Mouse (Mus musculus): ENCODE measurements at regions not wholly inside any gene's neighbourhood (a gene's known extent, or its start where the extent isn't known, plus 50 kb on each side); places are given as distances from the start of the nearest gene placed in this dataset.

DNA sequence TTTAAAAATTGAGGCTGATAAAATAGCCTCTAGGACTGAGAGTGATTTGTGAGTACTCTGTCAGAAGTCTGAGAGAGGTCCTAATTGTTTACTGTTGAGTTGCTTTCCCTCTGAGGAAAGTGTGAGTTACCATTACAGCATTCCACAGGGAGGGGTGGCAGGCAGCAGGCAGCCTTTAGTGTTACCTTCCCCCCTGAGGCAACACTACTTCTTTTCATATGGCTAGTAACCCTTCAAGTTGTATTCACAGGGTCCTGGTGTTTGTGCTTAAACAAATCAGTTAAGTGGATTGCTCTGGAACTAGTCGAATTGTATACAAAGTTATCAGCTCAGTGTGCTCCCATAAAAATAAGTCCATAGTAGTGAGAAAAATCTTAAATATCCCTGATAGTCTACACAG lies 2845.7 kb upstream of the Gm7489 start:
- H3K4me3 ChIP-seq (ENCODE audit: insufficient read depth, low read depth, low read length) = no peak overlapping the region
- H3K4me1 ChIP-seq (ENCODE audit: control insufficient read depth, insufficient read depth, insufficient read length, low read length) = no peaks in the 10 kb centered on the region
- H3K27ac ChIP-seq (replicated peaks; ENCODE audit: low read depth, low read length) = no peak overlapping the region

- H3K27ac ChIP-seq (replicated peaks; ENCODE audit: low read depth, low read length) = no peak overlapping the region
- H3K4me3 ChIP-seq (ENCODE audit: insufficient read depth, low read depth, low read length) = no peak overlapping the region
- no peaks in the 10 kb centered on the region for H3K4me1 ChIP-seq (ENCODE audit: control insufficient read depth, insufficient read depth, insufficient read length, low read length)
Measured at GRCm38 (mm10) chr15:51070538-51070937, 2814.2 kb upstream of the Gm7489 start.

- Histone ChIP-seq H3K4me3 (ENCODE audit: insufficient read depth, low read depth, low read length) (no peak overlapping the region), H3K4me1 (ENCODE audit: control insufficient read depth, insufficient read depth, insufficient read length, low read length) (no peaks in the 10 kb centered on the region), H3K27ac (replicated peaks; ENCODE audit: low read depth, low read length) (no peak overlapping the region)
Measured at GRCm38 (mm10) chr15:51071132-51071656, 2813.5 kb upstream of the Gm7489 start.

DNA sequence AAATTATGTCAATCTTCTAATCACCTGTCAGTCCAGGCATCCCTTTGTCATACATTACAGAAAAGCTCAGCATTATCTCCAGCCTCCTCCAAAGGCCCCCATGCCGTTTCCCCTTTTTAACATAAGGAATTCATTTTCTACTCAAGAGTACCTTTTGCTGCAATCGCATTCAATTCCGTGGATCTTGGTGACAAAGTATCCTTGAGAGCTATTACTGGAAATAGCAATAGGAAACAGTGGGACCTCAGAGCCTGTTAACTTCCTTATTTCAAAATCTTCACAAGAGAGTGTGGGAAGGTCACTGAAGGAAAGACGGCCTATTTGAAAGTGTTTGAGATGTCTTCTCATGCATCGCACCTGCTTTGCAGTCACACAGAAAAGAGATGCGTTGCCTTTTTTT lies 2811.0 kb upstream of the Gm7489 start:
- Histone ChIP-seq H3K4me3 (ENCODE audit: insufficient read depth, low read depth, low read length) (no peak overlapping the region), H3K4me1 (ENCODE audit: control insufficient read depth, insufficient read depth, insufficient read length, low read length) (no peaks in the 10 kb centered on the region), H3K27ac (replicated peaks; ENCODE audit: low read depth, low read length) (no peak overlapping the region)

- no peaks in the 10 kb centered on the region for H3K4me1 ChIP-seq (ENCODE audit: control insufficient read depth, insufficient read depth, insufficient read length, low read length)
- no peak overlapping the region for H3K4me3 ChIP-seq (ENCODE audit: insufficient read depth, low read depth, low read length)
- no peak overlapping the region for H3K27ac ChIP-seq (replicated peaks; ENCODE audit: low read depth, low read length)
Measured at GRCm38 (mm10) chr15:51074196-51074595, 2810.5 kb upstream of the Gm7489 start.

- Histone ChIP-seq H3K4me3 (ENCODE audit: insufficient read depth, low read depth, low read length) (no peak overlapping the region), H3K27ac (replicated peaks; ENCODE audit: low read depth, low read length) (no peak overlapping the region), H3K4me1 (ENCODE audit: control insufficient read depth, insufficient read depth, insufficient read length, low read length) (no peaks in the 10 kb centered on the region; the same call in 1 of the 2 replicates)
Measured at GRCm38 (mm10) chr15:51083677-51084322, 2800.9 kb upstream of the Gm7489 start.

- Histone ChIP-seq H3K4me1 (ENCODE audit: control insufficient read depth, insufficient read depth, insufficient read length, low read length) (no peaks in the 10 kb centered on the region), H3K4me3 (ENCODE audit: insufficient read depth, low read depth, low read length) (no peak overlapping the region), H3K27ac (replicated peaks; ENCODE audit: low read depth, low read length) (no peak overlapping the region)
Measured at GRCm38 (mm10) chr15:51092936-51093335, 2791.8 kb upstream of the Gm7489 start.

GRCm38 (mm10) chr15:51103948-51104347 lies 2780.8 kb upstream of the Gm7489 start:
- no peak overlapping the region for H3K27ac ChIP-seq (replicated peaks; ENCODE audit: low read depth, low read length)
- no peak overlapping the region for H3K4me3 ChIP-seq (ENCODE audit: insufficient read depth, low read depth, low read length)
- no peaks in the 10 kb centered on the region for H3K4me1 ChIP-seq (ENCODE audit: control insufficient read depth, insufficient read depth, insufficient read length, low read length)

DNA sequence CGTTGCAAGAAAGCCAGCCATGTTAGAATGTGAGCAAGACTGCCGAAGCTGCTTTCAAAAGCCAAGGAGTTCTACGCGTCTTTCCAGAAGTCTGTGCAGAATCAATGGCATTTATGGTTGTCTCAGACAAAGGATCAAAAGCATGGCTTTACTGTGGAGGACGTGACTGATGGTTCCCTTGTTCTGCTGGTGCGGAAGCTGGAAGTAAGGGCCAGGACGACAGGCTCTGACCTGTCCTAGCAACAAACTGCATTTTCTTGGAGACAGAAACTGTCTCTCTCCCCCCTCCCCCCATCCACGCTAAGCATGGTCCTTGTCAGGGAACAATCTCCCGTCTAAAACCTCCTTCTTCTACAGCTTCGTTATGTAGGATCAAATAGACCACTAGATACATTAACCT lies 2780.3 kb upstream of the Gm7489 start:
- Histone ChIP-seq H3K4me3 (ENCODE audit: insufficient read depth, low read depth, low read length) (no peak overlapping the region), H3K4me1 (ENCODE audit: control insufficient read depth, insufficient read depth, insufficient read length, low read length) (no peaks in the 10 kb centered on the region), H3K27ac (replicated peaks; ENCODE audit: low read depth, low read length) (no peak overlapping the region)

GRCm38 (mm10) chr15:51104796-51105195 lies 2779.9 kb upstream of the Gm7489 start:
- H3K4me3 ChIP-seq (ENCODE audit: insufficient read depth, low read depth, low read length) = no peak overlapping the region
- H3K27ac ChIP-seq (replicated peaks; ENCODE audit: low read depth, low read length) = no peak overlapping the region
- no peaks in the 10 kb centered on the region for H3K4me1 ChIP-seq (ENCODE audit: control insufficient read depth, insufficient read depth, insufficient read length, low read length)

GRCm38 (mm10) chr15:51105359-51106008 lies 2779.2 kb upstream of the Gm7489 start:
- no peaks in the 10 kb centered on the region for H3K4me1 ChIP-seq (ENCODE audit: control insufficient read depth, insufficient read depth, insufficient read length, low read length)
- H3K27ac ChIP-seq (replicated peaks; ENCODE audit: low read depth, low read length) = no peak overlapping the region
- H3K4me3 ChIP-seq (ENCODE audit: insufficient read depth, low read depth, low read length) = no peak overlapping the region

GRCm38 (mm10) chr15:51110186-51110585 lies 2774.5 kb upstream of the Gm7489 start:
- no peak overlapping the region for H3K4me3 ChIP-seq (ENCODE audit: insufficient read depth, low read depth, low read length)
- 0 out of 2 replicates have a peak overlapping the region, but pooled peaks have one; percentile 5 for H3K27ac ChIP-seq (replicated peaks; ENCODE audit: low read depth, low read length)

DNA sequence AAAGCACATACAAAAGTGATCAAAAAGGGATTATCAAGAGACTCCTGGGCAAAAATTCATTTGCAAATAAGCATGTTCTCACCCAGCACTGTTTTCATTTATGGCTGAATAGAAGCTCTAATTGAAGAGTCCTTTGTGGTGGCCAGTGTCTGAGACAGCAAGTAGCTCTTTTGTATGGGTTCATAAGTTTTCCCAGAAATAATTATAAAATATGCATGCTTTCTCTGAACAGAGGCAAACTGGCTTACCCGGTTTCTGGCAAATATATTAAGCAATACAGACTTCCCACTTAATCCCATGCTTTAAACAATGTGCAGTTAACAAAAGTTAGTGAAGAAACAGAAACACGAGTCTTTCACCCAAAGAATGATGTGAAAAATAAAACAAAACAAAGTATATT lies 2758.8 kb upstream of the Gm7489 start:
- no peak overlapping the region for H3K4me3 ChIP-seq (ENCODE audit: insufficient read depth, low read depth, low read length)
- no peaks in the 10 kb centered on the region for H3K4me1 ChIP-seq (ENCODE audit: control insufficient read depth, insufficient read depth, insufficient read length, low read length)
- H3K27ac ChIP-seq (replicated peaks; ENCODE audit: low read depth, low read length) = no peak overlapping the region

More at GRCm38 (mm10) chr15:51110186-51110585, 2774.5 kb upstream of the Gm7489 start:
- no peaks in the 10 kb centered on the region for H3K4me1 ChIP-seq (ENCODE audit: control insufficient read depth, insufficient read depth, insufficient read length, low read length)

DNA sequence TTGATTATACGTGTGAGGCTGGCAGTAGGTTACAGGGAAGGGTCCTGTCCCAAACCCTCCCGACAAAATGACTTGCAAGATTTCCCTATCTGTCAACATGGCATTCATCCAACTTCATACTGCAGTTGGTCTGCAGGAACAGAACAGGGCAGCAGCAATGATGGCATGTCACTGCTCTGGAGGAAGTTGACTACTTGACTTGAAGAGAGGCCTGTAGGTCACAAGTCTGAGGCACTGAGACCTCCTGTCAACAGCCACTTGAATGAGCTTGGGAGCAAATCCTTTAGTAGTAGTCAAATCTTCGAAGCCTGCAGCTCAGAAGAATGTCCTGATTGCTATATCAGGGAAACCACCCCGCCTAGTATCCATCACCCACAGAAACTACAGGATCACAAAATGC lies 2753.7 kb upstream of the Gm7489 start:
- H3K4me1 ChIP-seq (ENCODE audit: control insufficient read depth, insufficient read depth, insufficient read length, low read length) = no peaks in the 10 kb centered on the region
- no peak overlapping the region for H3K4me3 ChIP-seq (ENCODE audit: insufficient read depth, low read depth, low read length)
- no peak overlapping the region for H3K27ac ChIP-seq (replicated peaks; ENCODE audit: low read depth, low read length)

DNA sequence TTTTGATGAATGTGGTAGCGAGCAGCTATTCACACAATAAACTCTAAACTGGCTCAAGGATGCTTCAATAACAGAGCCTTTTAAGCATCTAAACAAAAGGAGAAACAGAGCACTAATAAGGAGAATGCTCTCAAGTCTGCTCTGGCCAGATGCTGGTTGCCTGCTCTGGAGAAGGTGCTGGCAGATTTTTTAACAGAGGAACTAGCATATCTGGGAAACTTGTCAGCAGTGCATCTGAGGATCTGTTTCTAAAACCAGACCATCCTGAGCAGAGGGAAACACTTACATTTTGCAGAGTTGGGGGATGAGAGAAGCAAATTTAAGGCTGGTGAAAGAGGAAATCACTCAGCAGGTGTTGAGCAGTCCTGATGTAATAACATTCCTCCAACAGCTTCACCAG lies 2748.6 kb upstream of the Gm7489 start:
- no peaks in the 10 kb centered on the region for H3K4me1 ChIP-seq (ENCODE audit: control insufficient read depth, insufficient read depth, insufficient read length, low read length)
- H3K4me3 ChIP-seq (ENCODE audit: insufficient read depth, low read depth, low read length) = no peak overlapping the region
- H3K27ac ChIP-seq (replicated peaks; ENCODE audit: low read depth, low read length) = no peak overlapping the region

DNA sequence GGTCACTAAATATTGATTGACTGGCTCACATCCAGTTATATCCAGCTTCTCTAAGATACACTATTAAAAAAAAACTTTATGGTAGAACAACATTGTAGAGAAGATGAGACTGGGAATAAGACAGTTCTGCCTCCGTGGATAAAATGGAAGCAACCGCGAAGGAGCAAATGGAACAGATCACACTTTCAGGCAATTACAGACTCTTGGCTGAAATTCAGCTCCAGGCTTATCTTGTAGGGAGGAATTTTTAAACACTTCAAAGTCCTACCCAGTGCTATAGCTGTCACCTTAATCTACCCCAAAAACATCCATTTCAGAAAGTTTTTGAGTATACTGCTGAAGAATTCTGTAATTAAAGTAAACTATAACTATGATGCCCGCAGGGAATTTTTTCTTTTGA lies 2745.2 kb upstream of the Gm7489 start:
- Histone ChIP-seq H3K27ac (replicated peaks; ENCODE audit: low read depth, low read length) (no peak overlapping the region), H3K4me3 (ENCODE audit: insufficient read depth, low read depth, low read length) (no peak overlapping the region), H3K4me1 (ENCODE audit: control insufficient read depth, insufficient read depth, insufficient read length, low read length) (no peaks in the 10 kb centered on the region)
